Mouse (Mus musculus): ENCODE results near the gene Orc1. TPM values are rescaled to one million over a fixed set of nuclear protein-coding genes. Genes with fewer than 3 reads are reported as not detected.

Gene Orc1
- 4.5 and 5.5 TPM in 2 replicates for polyA plus RNA-seq (2012; rRNA removed)

DNA sequence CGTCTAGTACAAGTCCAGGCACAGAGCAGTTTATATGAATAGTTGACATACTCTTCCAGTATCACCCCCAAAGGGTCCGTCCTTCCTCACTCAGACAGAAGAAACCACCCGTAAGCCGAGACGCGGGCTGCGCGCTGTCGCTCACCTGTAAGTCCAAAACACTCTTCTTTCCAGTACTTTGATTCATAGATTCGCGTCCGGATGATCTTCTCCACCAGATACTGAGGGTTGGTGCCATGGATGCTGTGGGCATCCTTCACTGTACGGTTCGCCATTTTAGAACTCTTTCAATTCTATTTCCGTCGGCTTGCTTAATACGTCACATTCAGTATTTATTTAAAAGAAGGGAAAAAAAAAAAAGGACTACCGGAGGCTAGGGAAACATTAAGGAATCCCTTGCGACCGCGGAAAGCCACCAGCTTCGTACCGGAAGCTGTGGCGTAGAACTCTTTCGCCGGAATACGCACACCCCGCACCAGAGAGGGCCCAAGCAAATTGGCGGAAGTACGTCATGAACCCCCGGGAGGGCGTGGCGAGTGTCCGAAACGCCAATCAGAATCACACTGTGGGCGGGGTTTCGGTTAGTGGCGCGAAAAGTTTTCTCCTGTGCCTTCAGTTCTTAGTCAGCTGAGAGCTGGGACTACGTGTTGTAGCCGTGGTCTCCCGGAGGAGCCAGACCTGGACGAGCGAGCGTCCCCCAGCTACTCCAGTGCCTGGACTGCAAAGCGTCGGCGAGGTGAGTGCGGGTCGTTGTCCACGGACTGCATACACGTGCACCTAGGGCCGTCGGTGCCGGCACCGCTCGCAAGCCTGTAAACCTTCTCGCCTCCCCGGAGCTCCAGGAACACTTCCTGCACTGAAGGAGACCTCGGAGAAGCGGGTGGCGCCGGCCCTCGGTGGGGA lies at the start of gene Orc1, which contains the start of gene Prpf38a:
TSS of gene Orc1 (plus strand) at position 584 of the 903 bp plus-strand sequence.
TSS of gene Prpf38a (minus strand) at position 497 of the 903 bp plus-strand sequence.

DNA sequence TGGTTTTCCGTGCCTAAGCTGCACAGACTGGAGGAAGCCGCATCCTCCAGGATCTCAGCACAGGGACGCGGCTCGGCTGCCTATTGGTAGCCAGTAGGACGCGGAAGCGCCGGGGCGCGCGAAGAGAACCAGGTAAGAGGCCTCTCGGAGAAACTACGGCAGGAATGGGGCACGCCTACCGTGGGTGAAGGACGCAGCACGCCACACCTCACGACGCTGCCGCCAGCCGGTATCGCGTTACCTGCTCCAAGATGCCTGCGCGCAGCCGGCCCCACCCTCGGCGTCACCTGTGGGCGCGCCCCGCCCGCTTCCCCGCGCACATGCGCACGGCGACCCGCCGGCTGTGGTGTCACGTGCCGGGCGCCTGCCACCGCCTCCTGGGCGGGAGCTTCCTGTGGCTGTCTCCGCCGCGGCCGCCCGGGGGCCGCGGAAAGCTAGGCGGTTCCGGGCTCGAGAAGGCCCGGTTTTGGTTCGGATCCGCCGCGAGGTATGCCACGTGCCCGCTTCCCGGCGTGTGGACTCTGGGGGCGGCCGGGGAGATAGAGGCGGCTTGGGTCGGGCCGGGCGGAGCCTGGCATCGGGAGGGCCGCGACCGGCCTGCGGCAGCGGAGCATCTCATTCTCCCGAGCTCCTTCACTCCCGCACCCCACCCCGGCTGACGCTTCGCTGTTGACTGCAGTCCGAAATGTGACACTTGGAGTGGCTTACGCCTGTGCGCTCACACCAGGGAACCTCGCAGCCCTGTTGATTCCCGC lies 40.5 kb downstream of the Orc1 start, which contains the start of gene Cc2d1b:
TSS of gene Cc2d1b (plus strand) at position 354 of the 755 bp plus-strand sequence.

Other genes starting within 250 kb of the Orc1 start
- 1.3 and 3.0 TPM in 2 replicates for gene Shisal2a, start 196.1 kb upstream of the Orc1 start, polyA plus RNA-seq (2012; rRNA removed)
- gene Gpx7, start 172.5 kb upstream of the Orc1 start, polyA plus RNA-seq (2012; rRNA removed), result 11.9 and 14.0 TPM in 2 replicates
- 41.4 and 57.2 TPM in 2 replicates for gene Tut4, start 120.0 kb upstream of the Orc1 start, polyA plus RNA-seq (2012; rRNA removed)
- gene Prpf38a, start 87 bp upstream of the Orc1 start, polyA plus RNA-seq (2012; rRNA removed), result 16.0 and 17.3 TPM in 2 replicates
- gene Cc2d1b, start 40.5 kb downstream of the Orc1 start, polyA plus RNA-seq (2012; rRNA removed), result 8.7 and 9.0 TPM in 2 replicates
- gene 3110021N24Rik, start 140.2 kb downstream of the Orc1 start, polyA plus RNA-seq (2012; rRNA removed), result 0.02 and 0.03 TPM in 2 replicates
- gene Zfyve9, start 201.4 kb downstream of the Orc1 start, polyA plus RNA-seq (2012; rRNA removed), result 2.1 and 2.7 TPM in 2 replicates